Mouse (Mus musculus) lung, postnatal 0 days (tissue): ENCODE measurements around the gene Nek7.

Experiments
- CTCF ChIP-seq: IDR thresholded peaks from 2 replicates; pipeline ENCODE4 v1.5.1; 2016; ENCODE audit warnings: antibody characterized with exemption, mild to moderate bottlenecking
- EP300 ChIP-seq: IDR thresholded peaks from 2 replicates; pipeline ENCODE4 v1.6.1; 2016; ENCODE audit warnings: antibody characterized with exemption, mild to moderate bottlenecking, control low read depth

- no peak for TF ChIP-seq CTCF
- TF ChIP-seq EP300: no peak
Measured at GRCm38 (mm10) chr1:138516946-138517345, 103.0 kb downstream of the Nek7 start.
